In genomic region chr1:97657201-97657600, GRCm38 (mm10) we compare ENCODE assay signal across 12 mouse cellular contexts. TPM values are rescaled to one million over a fixed set of nuclear protein-coding genes. Genes with fewer than 3 reads are reported as not detected.
DNase-seq lines count a peak whose midpoint lies in the region; ATAC-seq lines count a peak whose summit lies in the region.
"Had no signal": no experiment of that assay in that cellular context is flagged by ENCODE, and none has a peak within 500 bp of the region (broad histone marks: within the 10 kb centered on the region; RNA-seq: fewer than 3 reads in every experiment).

No protein-coding gene starts in this region.

- H3K27ac ChIP-seq in kidney, embryonic 14.5 days (ENCODE audit: low read depth, low read length): no peak overlapping the region
- H3K27ac ChIP-seq in neural tube, embryonic 15.5 days (replicated peaks): no peak overlapping the region
- H3K27ac ChIP-seq in intestine, embryonic 15.5 days: no peak overlapping the region
- H3K27ac ChIP-seq: embryonic facial prominence, embryonic 15.5 days had no signal

- ATAC-seq in erythroblast, adult 5-6 weeks (replicated peaks; ENCODE audit: low FRiP score, poor library complexity, severe bottlenecking): no peak
- no peak for ATAC-seq in kidney, embryonic 14.5 days (ENCODE audit: low FRiP score, low TSS enrichment)
- no peak for ATAC-seq in neural tube, embryonic 15.5 days (ENCODE audit: low FRiP score)
- no peak for ATAC-seq in intestine, embryonic 15.5 days

- peak overlapping the region; percentile 97 for H3K4me3 ChIP-seq in erythroblast, embryonic 14.5 days (replicated peaks)
- no peak overlapping the region for H3K4me3 ChIP-seq in kidney, embryonic 14.5 days (ENCODE audit: low read length)
- H3K4me3 ChIP-seq in neural tube, embryonic 15.5 days (replicated peaks): no peak overlapping the region
- H3K4me3 ChIP-seq in intestine, embryonic 15.5 days (replicated peaks): no peak overlapping the region
- H3K4me3 ChIP-seq: embryonic facial prominence, embryonic 15.5 days had no signal

- no peak overlapping the region for H3K4me2 ChIP-seq in kidney, embryonic 14.5 days (replicated peaks; ENCODE audit: low read depth, low read length)
- H3K4me2 ChIP-seq in neural tube, embryonic 15.5 days: peak overlapping the region; percentile 71; the same call in 1 of the 2 replicates
- no peak overlapping the region for H3K4me2 ChIP-seq in intestine, embryonic 15.5 days (replicated peaks)
- H3K4me2 ChIP-seq: embryonic facial prominence, embryonic 15.5 days had no signal

- H3K9me3 ChIP-seq in erythroblast, embryonic 14.5 days (ENCODE audit: control insufficient read depth, low read length): no peaks in the 10 kb centered on the region
- no peaks in the 10 kb centered on the region for H3K9me3 ChIP-seq in kidney, embryonic 14.5 days (ENCODE audit: control insufficient read depth, low read length)
- no peaks in the 10 kb centered on the region for H3K9me3 ChIP-seq in neural tube, embryonic 15.5 days (replicated peaks)
- no peaks in the 10 kb centered on the region for H3K9me3 ChIP-seq in intestine, embryonic 15.5 days
- H3K9me3 ChIP-seq: embryonic facial prominence, embryonic 15.5 days had no signal

- peaks cover 64% of the 10 kb centered on the region for H3K4me1 ChIP-seq in erythroblast, embryonic 14.5 days (ENCODE audit: control insufficient read depth)
- H3K4me1 ChIP-seq in kidney, embryonic 14.5 days (ENCODE audit: control insufficient read depth, insufficient read depth, low read length): 0 out of 2 replicates have a peak, but pooled peaks cover 4% of the 10 kb centered on the region
- H3K4me1 ChIP-seq in neural tube, embryonic 15.5 days: peaks cover 63% of the 10 kb centered on the region
- H3K4me1 ChIP-seq in intestine, embryonic 15.5 days (replicated peaks): 0 out of 2 replicates have a peak, but pooled peaks cover 3% of the 10 kb centered on the region

- H3K9ac ChIP-seq in kidney, embryonic 14.5 days (ENCODE audit: low read depth, low read length): no peak overlapping the region
- H3K9ac ChIP-seq in neural tube, embryonic 15.5 days (replicated peaks): no peak overlapping the region
- no peak overlapping the region for H3K9ac ChIP-seq in intestine, embryonic 15.5 days
- H3K9ac ChIP-seq: embryonic facial prominence, embryonic 15.5 days had no signal

- peak; percentile 80 for DNase-seq in kidney, adult 9 months
- no peak for DNase-seq in neural tube, embryonic 10.5 days (ENCODE audit: extremely low spot score, low spot score)
- no peak for DNase-seq in frontal cortex, postnatal 14 days (ENCODE audit: low spot score in 2 of 2)
- DNase-seq: adrenal gland, postnatal 25 days; heart, adult 18-20 months; heart, postnatal 14 days had no signal

- peaks cover 79% of the 10 kb centered on the region for H3K36me3 ChIP-seq in erythroblast, embryonic 14.5 days (ENCODE audit: control insufficient read depth)
- no peaks in the 10 kb centered on the region for H3K36me3 ChIP-seq in kidney, embryonic 14.5 days (ENCODE audit: control insufficient read depth, insufficient read depth, low read length)
- no peaks in the 10 kb centered on the region; the same call in 1 of the 2 replicates for H3K36me3 ChIP-seq in neural tube, embryonic 15.5 days
- no peaks in the 10 kb centered on the region for H3K36me3 ChIP-seq in intestine, embryonic 15.5 days
- H3K36me3 ChIP-seq: embryonic facial prominence, embryonic 15.5 days had no signal

- WGBS in kidney, embryonic 14.5 days: 50% methylated on average over 2 of the region's 2 CpGs
- 77% methylated on average over 2 of the region's 2 CpGs for WGBS in neural tube, embryonic 15.5 days
- 49% methylated on average over 2 of the region's 2 CpGs for WGBS in intestine, embryonic 15.5 days

- H3K27me3 ChIP-seq in erythroblast, embryonic 14.5 days (ENCODE audit: control insufficient read depth): no peaks in the 10 kb centered on the region
- no peaks in the 10 kb centered on the region for H3K27me3 ChIP-seq in kidney, embryonic 14.5 days (ENCODE audit: control insufficient read depth, insufficient read depth, low read length)
- H3K27me3 ChIP-seq in neural tube, embryonic 15.5 days (replicated peaks): no peaks in the 10 kb centered on the region
- no peaks in the 10 kb centered on the region for H3K27me3 ChIP-seq in intestine, embryonic 15.5 days (replicated peaks)
- H3K27me3 ChIP-seq: embryonic facial prominence, embryonic 15.5 days had no signal

RNA-seq across cellular contexts. Expression of gene D1Ertd622e, which starts 4.7 kb away (rescaled TPM):
- polyA plus RNA-seq in erythroblast, embryonic 14.5 days (2012): 3.7 and 6.8 TPM in 2 replicates
- 59.6 and 64.9 TPM in 2 replicates for total RNA-seq in erythroblast, adult 5-6 weeks (2015; ENCODE audit: low replicate concordance)
- total RNA-seq in erythroblast, adult 5-6 weeks (2017; ENCODE audit: low replicate concordance): 55.3 and 93.8 TPM in 2 replicates
- polyA plus RNA-seq in kidney, embryonic 14.5 days (2014; fragmentation: Nextera tagmentation; extraction: Ambion mirVana): 15.4 and 22.5 TPM in 2 replicates
- polyA plus RNA-seq in neural tube, embryonic 15.5 days (2015; fragmentation: Nextera tagmentation; extraction: Ambion mirVana): 53.4 and 63.0 TPM in 2 replicates
- 17.9 and 20.0 TPM in 2 replicates for polyA plus RNA-seq in intestine, embryonic 15.5 days (2015; fragmentation: Nextera tagmentation; extraction: Ambion mirVana)
